Mouse (Mus musculus) kidney, embryonic 14.5 days (tissue): Measurements from ENCODE around the gene Tenm4. TPM values are rescaled to one million over a fixed set of nuclear protein-coding genes. Genes with fewer than 3 reads are reported as not detected.

Source experiments
- ATAC-seq: fragments of 200-750 bp; cut with Nextera tagmentation; 2 replicates; pipeline ENCODE4 v1.8.0; 2017; ENCODE audit warnings: moderate number of reproducible peaks, mild to moderate bottlenecking, moderate TSS enrichment, moderate library complexity; ENCODE audit not compliant: low FRiP score, low TSS enrichment
- H3K27ac ChIP-seq: fragments of 300-500 bp; sonication (generic); 2 replicates; pipeline ENCODE4 v1.5.1; 2014; ENCODE audit warnings: low read depth, mild to moderate bottlenecking, low read length, moderate library complexity, mixed read lengths
- H3K27me3 ChIP-seq: fragments of 300-500 bp; sonication (generic); 2 replicates; pipeline ENCODE4 v1.6.1; 2014; ENCODE audit warnings: mild to moderate bottlenecking, low read length; ENCODE audit not compliant: control insufficient read depth, insufficient read depth
- H3K36me3 ChIP-seq: fragments of 300-500 bp; sonication (generic); 2 replicates; pipeline ENCODE4 v1.6.1; 2014; ENCODE audit warnings: low read length, mixed read lengths; ENCODE audit not compliant: control insufficient read depth, insufficient read depth
- H3K4me1 ChIP-seq: fragments of 300-500 bp; sonication (generic); 2 replicates; pipeline ENCODE4 v1.6.1; 2014; ENCODE audit warnings: low read length, mixed read lengths; ENCODE audit not compliant: control insufficient read depth, insufficient read depth
- H3K4me2 ChIP-seq: fragments of 300-500 bp; sonication (generic); replicated peaks from 2 replicates; pipeline ENCODE4 v1.6.1; 2014; ENCODE audit warnings: low read depth, mild to moderate bottlenecking, low read length
- H3K4me3 ChIP-seq: fragments of 300-500 bp; sonication (generic); 2 replicates; pipeline ENCODE4 v1.5.1; 2014; ENCODE audit warnings: mild to moderate bottlenecking, low read length
- H3K9ac ChIP-seq: fragments of 300-500 bp; sonication (generic); 2 replicates; pipeline ENCODE4 v1.6.1; 2014; ENCODE audit warnings: low read depth, mild to moderate bottlenecking, low read length, moderate library complexity
- H3K9me3 ChIP-seq: fragments of 300-500 bp; sonication (generic); 2 replicates; pipeline ENCODE4 v1.6.1; 2016; ENCODE audit warnings: low read length; ENCODE audit not compliant: control insufficient read depth
- WGBS: fragments of 180-500 bp; shearing (Covaris S2); extraction: QIAGEN DNeasy Blood & Tissue Kit; methylation state at CpG from one replicate; pipeline ENCODE4 v1.1.7; 2014; 5-methylcytosine and 5-hydroxymethylcytosine counted together
- polyA plus RNA-seq: library from polyadenylated mRNA; unstranded; fragments of >200 nt; fragmentation: Nextera tagmentation; extraction: Ambion mirVana; gene quantifications from 2 replicates; pipeline ENCODE4 v1.2.1, GENCODE M21; 2014

The Tenm4 gene
- polyA plus RNA-seq, 1 experiment from 2014 or later, result 51.0 TPM

- WGBS, result 37% methylated on average over 10 of the region's 10 CpGs
- Histone ChIP-seq H3K9me3 (no peaks in the 10 kb centered on the region), H3K27ac (no peak overlapping the region), H3K9ac (no peak overlapping the region), H3K4me2 (no peak overlapping the region), H3K4me3 (no peak overlapping the region), H3K27me3 (no peaks in the 10 kb centered on the region), H3K4me1 (peaks cover 24% of the 10 kb centered on the region; the same call in 1 of the 2 replicates), H3K36me3 (no peaks in the 10 kb centered on the region)
- ATAC-seq, result peak; percentile 22
These were observed 359.8 kb downstream of the Tenm4 start for GRCm38 (mm10) chr7:96530571-96531426.

GRCm38 (mm10) chr7:96531954-96532737 is 361.1 kb downstream of the Tenm4 start:
- H3K9me3 ChIP-seq, result no peaks in the 10 kb centered on the region
- peak overlapping the region; percentile 63; the same call in 1 of the 2 replicates for H3K27ac ChIP-seq
- WGBS, result 10% methylated on average over 5 of the region's 5 CpGs
- H3K36me3 ChIP-seq, result no peaks in the 10 kb centered on the region
- peaks cover 15% of the 10 kb centered on the region; the same call in 1 of the 2 replicates for H3K4me1 ChIP-seq
- H3K27me3 ChIP-seq, result no peaks in the 10 kb centered on the region
- peak overlapping the region; percentile 15; the same call in 1 of the 2 replicates for H3K4me2 ChIP-seq
- no peak overlapping the region; the same call in 1 of the 2 replicates for H3K9ac ChIP-seq
- ATAC-seq, result peak; percentile 86
- peak overlapping the region; percentile 18; the same call in 1 of the 2 replicates for H3K4me3 ChIP-seq

GRCm38 (mm10) chr7:96532804-96533400 is 361.9 kb downstream of the Tenm4 start:
- Histone ChIP-seq H3K4me3 (peak overlapping the region; percentile 18; the same call in 1 of the 2 replicates), H3K4me2 (peak overlapping the region; percentile 21), H3K27ac (peak overlapping the region; percentile 63; the same call in 1 of the 2 replicates), H3K9me3 (no peaks in the 10 kb centered on the region), H3K36me3 (no peaks in the 10 kb centered on the region), H3K4me1 (peaks cover 15% of the 10 kb centered on the region; the same call in 1 of the 2 replicates), H3K27me3 (no peaks in the 10 kb centered on the region), H3K9ac (no peak overlapping the region; the same call in 1 of the 2 replicates)
- ATAC-seq, result peak; percentile 32
- 37% methylated on average over 5 of the region's 5 CpGs for WGBS

GRCm38 (mm10) chr7:96536313-96536880 is 365.4 kb downstream of the Tenm4 start:
- Histone ChIP-seq H3K9me3 (no peaks in the 10 kb centered on the region), H3K36me3 (no peaks in the 10 kb centered on the region), H3K4me1 (peaks cover 23% of the 10 kb centered on the region), H3K4me2 (no peak overlapping the region), H3K27ac (0 out of 2 replicates have a peak overlapping the region, but pooled peaks have one; percentile 7), H3K4me3 (no peak overlapping the region), H3K27me3 (no peaks in the 10 kb centered on the region), H3K9ac (no peak overlapping the region)
- ATAC-seq, result no peak
- 74% methylated on average over 9 of the region's 9 CpGs for WGBS

- Histone ChIP-seq H3K27me3 (no peaks in the 10 kb centered on the region), H3K4me2 (no peak overlapping the region), H3K9me3 (no peaks in the 10 kb centered on the region), H3K4me1 (peaks cover 13% of the 10 kb centered on the region), H3K36me3 (no peaks in the 10 kb centered on the region), H3K27ac (peak overlapping the region; percentile 65), H3K4me3 (no peak overlapping the region), H3K9ac (no peak overlapping the region)
- WGBS, result 82% methylated on average over 4 of the region's 4 CpGs
- ATAC-seq, result no peak
These were observed 368.4 kb downstream of the Tenm4 start for GRCm38 (mm10) chr7:96539248-96540034.

GRCm38 (mm10) chr7:96540458-96541096 is 369.5 kb downstream of the Tenm4 start:
- Histone ChIP-seq H3K4me1 (peaks cover 8% of the 10 kb centered on the region), H3K4me3 (no peak overlapping the region), H3K9me3 (no peaks in the 10 kb centered on the region), H3K27me3 (no peaks in the 10 kb centered on the region), H3K9ac (no peak overlapping the region), H3K27ac (peak overlapping the region; percentile 65), H3K4me2 (no peak overlapping the region), H3K36me3 (no peaks in the 10 kb centered on the region)
- WGBS, result 45% methylated on average over 7 of the region's 7 CpGs
- peak; percentile 32 for ATAC-seq

- H3K4me3 ChIP-seq, result no peak overlapping the region
- ATAC-seq, result no peak
- no peak overlapping the region for H3K4me2 ChIP-seq
- H3K9me3 ChIP-seq, result no peaks in the 10 kb centered on the region
- H3K4me1 ChIP-seq, result peaks cover 3% of the 10 kb centered on the region; the same call in 1 of the 2 replicates
- H3K27ac ChIP-seq, result no peak overlapping the region
- H3K36me3 ChIP-seq, result no peaks in the 10 kb centered on the region
- no peak overlapping the region for H3K9ac ChIP-seq
- no peaks in the 10 kb centered on the region for H3K27me3 ChIP-seq
- 37% methylated on average over 5 of the region's 5 CpGs for WGBS
These were observed 374.9 kb downstream of the Tenm4 start for GRCm38 (mm10) chr7:96545979-96546378.
